Mouse (Mus musculus) kidney, adult 8-10 months (tissue): ENCODE measurements at regions not wholly inside any gene's neighbourhood (a gene's known extent, or its start where the extent isn't known, plus 50 kb on each side); places are given as distances from the start of the nearest gene placed in this dataset.

Experiments
- DNase-seq, 2 experiments: peaks; one replicate each; pipeline ENCODE4 v3.0.0; 2022

DNA sequence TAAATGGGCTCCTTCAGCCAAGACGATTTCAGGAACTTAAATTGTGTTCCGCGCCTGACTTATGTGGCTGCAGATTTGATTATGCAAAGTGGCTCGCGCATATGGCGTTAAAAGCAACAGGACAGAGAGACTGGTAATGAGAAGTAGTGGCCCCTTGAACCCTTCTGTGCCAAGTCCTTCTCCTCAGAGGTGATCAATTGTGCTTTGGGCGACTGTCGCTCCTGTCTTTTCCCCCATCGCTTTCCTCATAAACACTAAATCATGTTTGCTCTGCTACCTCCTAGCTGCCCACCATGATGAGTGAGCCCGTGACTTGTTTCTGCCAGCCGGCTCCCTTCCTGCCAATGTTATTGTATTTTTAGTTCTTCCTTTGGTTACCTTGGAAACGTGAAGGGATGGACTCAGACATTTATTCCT is 360.2 kb downstream of the Matn1 start:
- DNase-seq, result no peak

DNA sequence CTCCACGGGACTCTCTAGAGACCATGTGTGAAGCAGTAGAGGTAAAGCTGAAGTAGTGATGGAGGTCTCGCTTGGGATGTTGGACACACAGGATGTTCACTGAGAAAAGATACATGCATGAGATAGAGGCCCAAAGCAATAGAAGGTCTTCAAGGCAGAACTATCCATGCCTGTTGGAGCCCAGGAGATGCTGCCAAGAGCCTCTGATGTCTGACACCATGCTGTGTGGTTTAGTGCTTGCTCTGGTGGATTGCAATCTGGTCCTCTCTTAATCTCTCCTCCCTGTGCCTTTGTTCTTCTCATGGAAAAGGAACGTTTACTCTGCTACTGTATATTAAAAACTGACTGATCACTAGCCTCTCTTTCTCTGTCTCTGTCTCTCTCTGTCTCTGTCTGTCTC is 370.0 kb downstream of the Matn1 start:
- no peak for DNase-seq

DNA sequence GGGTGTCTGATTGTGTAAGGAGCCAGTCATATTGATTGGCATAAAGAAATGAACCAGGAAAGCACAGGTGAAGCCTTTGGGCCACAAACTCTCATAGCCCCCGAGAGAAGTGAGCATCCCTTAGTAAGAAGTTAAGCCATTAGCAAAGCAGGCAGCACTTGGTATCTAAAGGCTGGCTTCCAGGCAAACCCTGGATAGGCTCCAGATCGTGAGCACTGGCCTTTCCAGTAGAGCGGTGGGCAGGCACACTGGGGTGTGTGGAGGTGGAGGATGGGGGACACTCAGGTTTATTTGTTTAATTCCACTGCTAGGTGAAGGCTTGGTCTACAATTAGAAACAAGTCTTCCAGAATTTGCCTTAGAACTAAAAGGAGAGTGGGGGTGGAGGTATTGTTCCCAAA is 371.9 kb downstream of the Matn1 start:
- DNase-seq, result no peak

DNA sequence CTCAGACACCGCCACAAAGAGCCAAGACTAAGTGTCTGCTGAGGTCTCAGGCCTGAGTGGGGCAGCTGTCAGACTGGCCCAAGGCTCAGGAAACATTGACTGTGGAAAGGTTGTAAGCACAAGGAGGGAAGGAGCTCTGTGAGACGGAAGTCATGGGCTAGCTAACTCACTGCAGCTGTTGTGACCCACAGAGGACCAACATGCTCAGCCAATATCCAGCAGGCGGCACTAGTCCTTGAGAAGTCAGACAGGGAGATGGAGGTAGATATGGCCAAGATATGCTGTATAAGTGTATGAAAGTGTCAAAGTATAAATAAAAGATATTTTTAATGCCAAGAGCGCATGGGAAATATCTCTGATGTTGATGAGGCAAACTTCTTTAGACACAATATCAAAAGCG is 378.1 kb downstream of the Matn1 start:
- no peak for DNase-seq

DNA sequence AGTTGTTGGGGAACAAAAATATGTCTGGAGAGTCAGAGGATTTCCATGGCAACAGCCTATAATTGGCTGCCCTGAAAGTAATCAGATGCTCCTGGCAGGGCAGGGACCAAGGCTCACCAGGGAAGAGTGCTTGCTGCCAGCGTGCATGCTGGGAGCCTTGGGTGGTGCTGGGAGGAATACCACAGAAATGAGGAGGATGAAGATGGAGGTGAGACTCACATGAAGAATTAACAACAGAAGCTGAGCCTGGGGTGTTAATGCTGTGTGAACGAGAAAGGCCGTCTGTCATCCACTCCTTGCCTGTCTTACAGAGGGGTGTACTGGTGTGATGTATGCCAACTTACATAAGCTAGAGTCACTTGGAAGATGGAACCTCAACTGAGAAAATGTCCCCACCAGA is 380.3 kb downstream of the Matn1 start:
- no peak for DNase-seq

DNA sequence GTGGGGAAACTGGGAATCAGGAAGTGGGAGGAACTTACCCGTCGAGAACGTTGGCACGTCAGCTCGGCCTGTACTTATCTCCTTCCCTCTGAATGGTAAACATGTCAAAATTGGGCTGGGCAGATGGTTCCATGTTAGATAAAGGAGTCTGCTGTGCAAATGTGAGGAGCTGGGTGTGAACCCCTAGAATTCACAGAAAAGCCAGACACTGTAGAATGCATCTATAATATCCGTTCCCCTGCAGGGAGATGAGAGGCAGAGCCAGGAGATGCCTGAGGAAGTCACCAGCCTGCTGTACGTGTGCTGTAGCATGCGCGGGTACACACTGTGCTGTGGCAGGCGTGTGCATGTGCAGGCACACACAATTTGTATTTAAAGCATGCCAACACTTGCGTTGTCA is 381.0 kb downstream of the Matn1 start:
- no peak for DNase-seq

DNA sequence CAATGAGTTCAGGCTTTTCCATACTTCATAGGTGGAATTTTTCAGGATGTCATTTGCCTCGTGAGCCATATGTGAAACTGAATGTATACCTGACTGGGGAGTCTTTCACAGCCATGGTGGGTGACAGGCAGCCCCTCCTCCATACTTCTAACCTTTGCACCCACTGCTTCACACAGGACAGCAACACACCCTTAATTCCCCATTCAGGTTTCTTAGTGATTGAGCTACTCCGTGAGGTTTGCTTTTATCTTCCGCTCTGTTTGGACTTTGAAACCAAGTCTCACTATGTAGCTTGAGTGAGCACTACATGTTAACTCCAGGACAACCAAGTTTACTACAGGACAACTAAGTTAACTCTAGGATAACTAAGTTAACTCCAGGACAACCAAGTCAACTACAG is 381.4 kb downstream of the Matn1 start:
- DNase-seq, result no peak

DNA sequence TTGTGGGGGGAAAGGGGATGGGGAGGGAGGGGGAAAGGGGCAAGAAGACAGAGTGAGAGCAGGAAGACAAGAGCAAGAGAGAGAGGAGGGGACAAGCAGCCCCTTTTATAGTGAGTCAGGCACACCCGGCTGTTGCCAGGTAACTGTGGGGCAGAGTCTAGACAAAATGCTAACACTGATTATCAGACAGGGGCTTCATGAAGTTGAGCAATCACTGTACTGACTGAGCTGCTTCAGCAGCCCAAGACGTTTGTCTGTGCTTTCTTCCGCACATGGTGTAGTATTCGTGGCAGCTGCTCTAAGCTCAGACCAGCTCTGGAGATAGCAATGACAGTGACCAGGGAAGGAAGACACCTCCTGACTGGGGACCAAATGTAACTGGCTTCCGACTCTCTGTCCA is 385.2 kb downstream of the Matn1 start:
- DNase-seq, result no peak

DNA sequence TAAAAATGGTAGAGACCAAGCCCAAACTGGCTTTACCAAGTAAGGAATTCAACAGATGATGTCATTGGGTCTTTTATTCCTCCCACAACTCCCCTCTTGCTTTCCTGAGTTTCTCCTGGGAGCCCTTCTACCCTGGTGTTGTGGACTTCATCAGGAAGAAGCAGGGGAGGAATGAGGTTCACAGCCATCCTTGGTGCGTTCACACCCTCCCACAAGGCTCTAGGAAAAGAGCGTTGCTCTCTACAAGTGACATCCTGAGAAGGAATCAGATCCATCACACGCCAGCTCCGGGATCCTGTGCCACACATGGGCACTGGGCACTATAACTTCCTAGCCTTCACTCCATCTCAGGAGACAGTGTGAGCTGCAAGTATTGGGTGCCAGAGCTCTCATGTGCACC is 387.5 kb downstream of the Matn1 start:
- DNase-seq, result no peak

DNA sequence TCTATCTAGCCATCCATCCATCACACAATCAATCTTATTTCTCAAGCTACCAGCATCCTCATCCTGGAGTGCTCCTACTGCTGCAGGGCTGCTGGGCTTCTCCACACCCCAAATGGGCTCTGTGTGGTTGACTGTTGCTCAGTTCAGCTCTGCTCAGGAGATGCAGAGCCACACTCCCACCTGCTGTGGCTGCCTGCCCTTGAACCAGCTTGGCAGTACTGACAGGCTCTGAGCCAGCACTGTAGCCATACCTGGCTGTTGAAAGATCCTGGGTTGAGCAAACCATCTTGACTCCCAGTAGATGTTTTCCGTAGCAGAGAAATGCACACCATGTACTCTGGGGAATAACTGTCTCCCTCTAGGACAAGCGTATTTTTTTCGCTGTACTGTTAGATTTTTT is 392.6 kb downstream of the Matn1 start:
- DNase-seq, result no peak

DNA sequence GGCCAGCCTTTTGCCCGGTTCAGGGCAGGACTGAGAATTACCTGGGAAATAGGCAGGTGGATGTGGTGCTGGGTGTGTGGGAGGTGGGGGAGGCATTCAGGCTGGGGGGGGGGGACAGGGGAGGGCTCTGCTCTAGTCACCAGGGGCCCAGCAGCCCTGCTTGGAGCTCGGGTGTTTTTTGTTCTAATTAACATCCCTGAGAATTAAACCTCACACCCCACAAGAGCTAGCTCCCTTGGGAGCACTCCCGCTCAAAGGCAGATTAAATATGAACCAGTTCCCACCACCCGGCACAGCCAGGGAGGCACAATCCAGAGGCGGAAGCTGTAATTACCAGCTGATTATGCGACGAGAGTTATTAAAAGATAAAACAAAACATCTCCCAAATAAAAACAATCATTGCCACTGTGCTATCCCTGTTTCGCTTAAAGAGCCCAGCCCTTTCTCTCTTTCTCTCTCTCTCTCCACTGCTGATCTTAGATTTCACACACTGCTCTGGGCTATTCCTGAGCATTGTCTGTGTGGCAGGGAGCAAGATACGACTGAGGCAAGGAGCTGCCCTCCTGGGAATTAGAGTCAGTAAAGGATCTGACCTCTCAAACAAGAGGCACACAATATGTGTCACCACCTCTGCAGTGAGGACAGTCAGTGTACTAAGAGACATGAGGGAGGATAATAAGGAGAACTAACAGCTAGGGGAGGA is 397.0 kb downstream of the Matn1 start:
- no peak for DNase-seq

DNA sequence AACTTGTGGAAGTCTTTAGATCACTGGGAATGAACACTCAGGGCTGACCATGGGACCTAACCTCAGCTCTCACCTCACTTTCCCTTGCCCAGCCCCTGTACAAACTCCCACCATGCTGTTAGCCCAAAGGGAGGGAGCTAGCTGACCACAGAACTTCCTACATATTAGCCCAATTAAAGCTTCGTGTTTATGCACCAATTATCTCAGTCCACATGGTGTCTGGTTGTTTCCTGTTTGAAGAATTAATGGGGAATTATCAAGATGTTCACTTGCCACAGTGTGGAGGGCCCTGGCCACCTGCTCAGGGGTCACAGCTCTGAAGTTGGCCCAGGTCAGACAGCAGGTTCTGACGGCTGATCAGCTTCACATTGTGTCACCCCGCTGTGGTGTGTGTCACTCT is 402.5 kb downstream of the Matn1 start:
- DNase-seq, result no peak

DNA sequence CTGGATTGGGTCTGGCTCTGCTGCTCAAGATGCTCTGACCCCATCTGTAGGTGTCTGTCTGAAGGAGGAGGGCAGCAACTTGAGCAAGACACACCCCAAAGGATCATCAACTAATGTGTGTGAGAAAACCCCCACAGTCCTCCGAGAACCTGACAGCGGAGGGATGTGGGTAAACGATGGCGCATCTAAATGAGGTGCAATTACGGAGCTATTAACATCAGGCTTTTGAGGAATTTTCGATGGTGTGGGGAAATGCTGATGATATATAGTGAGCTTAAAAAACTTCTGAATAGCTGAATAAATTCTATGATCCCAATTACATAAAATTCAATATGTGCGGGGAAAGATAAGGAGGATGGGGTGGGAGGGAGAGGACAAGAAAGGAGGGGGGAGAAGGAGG is 406.1 kb downstream of the Matn1 start:
- no peak for DNase-seq

DNA sequence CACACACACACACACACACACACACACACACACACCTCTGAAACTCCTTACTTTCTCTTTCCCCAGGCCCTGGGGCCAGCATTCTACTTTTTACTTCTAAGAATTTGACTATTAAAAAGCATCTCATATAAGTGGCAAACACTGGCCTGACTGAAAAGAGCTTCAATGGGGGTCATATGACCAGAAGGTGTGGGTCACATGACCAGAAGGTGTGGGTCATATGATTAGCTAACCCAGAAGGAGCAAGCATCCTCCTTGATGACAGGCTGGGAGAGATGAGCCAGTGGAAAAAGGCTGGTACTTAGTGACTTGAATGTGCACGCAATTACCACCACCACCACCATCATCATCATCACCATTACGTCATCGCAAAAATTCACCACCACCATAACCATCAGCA is 410.7 kb downstream of the Matn1 start:
- no peak for DNase-seq

DNA sequence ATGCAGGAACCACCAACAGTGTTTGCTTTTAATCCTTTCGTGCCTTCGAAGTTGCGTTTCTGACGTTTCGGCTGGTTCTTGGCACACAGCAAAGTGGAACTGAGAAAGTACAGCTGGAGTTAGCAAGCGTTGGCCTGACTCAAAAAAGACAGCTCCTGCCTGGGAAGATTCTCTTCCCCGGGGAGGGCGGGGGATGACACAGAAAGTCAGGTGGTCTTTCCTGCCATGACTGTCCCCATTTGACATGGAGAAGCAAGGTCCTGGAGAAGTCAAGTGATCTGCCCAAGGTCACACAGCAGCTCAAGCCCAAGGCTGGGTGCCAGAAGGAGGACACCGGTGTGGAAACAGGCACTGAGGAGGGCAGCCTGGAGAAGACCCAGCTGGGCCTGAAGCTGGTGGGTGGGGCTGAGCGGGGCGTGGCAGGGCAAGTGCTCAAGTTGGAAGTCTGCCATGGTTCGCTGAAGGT is 411.4 kb downstream of the Matn1 start:
- DNase-seq, result no peak

DNA sequence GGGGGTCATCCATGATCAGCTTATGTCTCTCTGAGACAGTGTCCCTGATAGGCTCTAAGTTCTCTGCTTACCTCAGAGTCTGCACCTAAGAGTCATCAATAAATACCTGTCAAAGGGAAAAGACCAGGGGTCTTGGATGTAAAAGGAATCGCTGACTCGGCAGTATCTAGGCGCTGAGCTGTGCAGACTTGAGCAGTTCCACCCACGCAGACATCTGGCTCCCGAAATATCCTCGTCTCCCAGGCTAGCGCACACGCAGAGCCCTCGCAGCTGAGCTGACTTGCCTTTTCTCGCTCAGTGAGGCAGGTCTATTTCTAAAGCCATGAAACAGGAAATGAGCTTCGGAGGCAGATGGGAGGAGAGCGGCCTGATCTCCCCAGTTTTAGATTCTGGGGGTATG is 412.1 kb downstream of the Matn1 start:
- no peak for DNase-seq

DNA sequence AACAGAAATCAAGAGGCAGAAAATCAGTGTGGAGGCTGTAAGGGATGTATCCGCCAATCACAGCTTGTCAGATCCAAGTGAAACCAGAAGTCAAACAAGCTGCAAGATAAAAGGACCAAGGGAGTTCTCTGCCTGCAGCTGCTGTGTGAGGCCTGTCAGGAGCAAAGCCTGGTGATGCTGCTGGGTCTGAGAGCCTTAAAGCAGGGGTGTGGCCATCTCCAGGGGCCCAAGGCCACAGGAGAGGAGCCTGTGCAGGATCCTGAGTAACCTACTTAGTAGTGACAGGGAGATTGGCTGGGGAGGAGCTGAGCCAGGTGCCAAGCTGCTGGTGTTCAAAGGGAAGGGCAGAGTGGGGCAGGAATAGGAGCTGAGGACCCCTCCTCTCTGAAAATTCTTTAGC is 418.8 kb downstream of the Matn1 start:
- no peak for DNase-seq

DNA sequence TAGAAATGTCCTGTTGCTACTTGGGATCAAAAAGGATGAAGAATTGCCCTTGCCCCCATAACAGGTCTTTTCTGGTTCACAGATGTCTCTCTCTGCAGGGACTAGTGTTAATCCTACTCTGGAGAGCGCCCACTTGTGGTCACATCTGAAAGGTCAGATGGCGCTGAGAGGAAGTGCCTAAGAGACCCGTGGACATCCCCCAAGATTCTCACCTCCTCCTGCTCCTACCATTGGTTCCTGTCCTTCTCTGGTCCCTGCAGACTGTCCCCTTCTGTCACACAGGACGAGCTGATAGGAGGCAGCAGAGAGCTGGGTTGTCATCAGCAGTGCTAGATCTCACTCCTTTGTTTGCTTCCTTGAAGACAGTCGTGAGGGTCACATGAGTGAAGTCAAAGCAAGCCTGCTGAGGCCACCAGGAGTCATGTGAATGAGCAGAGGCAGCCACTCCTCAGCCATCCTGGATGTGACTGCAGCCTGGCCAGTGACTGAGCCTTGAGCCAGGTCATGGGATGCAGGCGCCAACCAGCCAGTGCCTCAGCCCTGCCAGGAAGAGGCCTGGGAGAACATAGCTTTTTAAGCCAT is 420.6 kb downstream of the Matn1 start:
- peak; percentile 10 to 62 for DNase-seq

DNA sequence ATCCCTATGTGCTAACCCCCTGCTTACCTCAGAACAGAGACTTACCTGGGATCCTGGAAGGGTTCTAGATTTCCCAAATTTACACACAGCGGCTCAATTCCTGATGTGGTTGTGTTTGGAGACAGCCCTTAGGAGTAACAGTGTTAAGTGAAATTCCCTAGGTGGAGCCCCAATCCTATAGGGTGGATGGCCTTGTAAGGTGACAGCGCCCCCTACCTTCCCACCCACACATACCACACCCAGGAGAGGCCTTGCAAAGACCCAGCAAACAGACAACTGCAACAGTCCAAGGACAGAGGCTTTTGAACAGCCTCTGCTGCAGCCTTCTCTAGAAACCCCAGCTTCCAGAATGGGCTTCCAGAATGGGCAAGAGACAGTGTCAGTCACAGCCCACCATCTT is 421.8 kb downstream of the Matn1 start:
- DNase-seq, result no peak

DNA sequence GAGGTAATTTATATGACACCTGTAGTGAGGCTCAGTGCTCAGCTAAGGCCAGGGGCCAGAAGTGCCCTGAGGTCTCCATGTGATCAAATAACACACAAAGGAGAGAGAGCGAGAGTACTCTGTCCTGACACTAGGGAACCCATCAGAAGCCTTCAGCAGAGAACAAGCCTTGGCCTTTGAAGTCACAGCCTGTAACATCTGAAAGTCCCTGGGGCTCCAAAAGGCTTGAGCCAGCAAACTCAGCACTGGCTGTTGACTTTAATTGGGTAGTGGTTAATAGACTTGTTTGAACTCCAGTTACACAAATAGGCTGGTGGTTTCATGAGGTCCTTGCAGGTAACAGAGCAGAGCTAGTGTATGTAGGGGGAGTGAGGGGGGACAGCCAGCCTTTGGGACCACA is 422.5 kb downstream of the Matn1 start:
- no peak for DNase-seq

DNA sequence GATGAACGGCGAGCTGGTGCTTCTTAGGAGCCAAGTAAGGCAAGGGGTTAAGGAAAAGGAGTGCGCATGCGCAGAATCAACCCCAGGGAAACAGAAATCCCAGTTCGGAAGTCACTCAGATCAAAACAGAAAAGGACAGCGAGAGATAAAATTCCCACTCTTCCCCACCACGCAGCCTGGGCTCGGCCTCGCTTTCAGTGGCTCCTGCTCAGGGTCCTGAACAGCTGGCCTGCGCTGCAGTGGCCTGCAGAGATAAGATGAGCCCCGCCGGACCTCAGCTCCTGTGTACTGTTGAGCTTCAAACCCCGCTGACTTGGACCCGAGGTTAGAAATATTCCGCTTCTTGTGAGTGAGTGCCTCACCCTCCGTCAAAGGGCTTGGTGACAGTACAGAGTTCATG is 428.3 kb downstream of the Matn1 start:
- DNase-seq, result no peak

DNA sequence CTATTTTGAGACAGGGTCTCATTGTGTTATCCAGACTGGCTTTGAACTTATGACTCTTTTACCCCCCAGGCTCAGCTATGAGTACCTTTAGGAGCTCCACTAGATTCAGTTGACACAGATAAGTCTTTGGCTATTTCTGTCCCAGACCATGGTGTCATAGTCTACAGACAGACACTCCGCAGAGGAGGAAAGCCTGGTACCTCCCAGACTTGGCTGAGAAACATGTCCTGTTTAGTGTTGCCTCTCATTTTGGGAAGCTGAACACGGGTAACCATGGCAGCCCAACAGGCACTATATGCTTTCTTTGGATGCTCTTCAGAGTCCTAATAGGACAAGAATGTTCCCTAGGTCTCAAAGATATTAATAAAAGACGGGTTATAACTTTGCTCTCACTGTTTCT is 429.0 kb downstream of the Matn1 start:
- DNase-seq, result no peak

DNA sequence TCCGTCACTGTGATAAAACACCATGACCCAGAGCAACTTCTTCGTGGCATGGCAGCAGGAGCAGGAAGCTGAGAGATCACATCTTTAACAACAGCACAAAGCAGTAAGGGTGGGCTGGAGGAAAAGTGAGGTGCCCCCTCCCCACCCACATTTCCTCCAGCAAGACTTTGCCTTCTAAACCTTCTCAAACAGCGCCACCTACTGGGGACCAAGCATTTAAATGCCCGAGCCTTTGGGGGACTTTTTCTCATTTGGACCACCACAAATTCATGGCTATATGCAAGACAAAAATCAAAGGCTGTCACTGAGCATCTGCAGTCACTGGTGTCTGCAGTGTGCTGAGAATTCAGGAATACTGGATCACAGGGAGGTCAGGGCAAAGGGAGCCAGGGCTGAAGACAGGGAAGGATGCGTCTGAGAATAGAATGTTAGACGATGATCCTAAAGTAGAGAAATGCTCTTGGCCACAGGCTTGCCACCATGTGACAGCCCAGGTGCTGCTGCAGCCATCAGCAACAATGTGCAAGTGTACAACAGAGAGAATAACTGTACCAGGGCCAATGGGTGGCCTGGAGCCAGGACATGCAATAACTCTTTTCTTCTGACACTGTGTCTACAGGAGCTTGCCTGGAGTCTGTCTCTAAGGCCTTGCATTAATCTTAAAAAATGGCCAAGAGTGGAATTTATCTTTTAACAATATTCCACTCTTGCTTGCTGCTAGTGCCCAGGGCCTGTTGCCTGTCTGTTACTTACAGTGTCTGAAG is 430.5 kb downstream of the Matn1 start:
- DNase-seq, result no peak

DNA sequence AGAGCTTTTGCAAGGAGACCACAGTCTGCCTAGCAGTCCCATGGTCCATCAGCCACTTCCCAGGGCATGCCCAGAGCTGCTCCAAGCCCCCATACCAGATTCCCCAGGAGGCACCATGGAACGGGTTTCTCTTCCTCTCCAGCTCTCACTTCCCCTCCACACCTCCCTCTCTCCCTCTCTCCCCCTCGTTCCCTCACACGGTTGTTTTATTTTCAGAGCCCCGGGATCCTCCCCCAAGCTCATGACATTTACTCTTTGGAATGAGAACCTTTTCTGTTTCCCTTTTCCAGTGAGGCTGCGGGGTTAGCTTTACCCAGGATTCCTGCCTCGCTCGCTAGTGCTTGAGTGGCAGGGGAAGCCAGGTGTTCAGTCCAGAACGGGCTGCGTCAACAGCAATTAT is 436.9 kb downstream of the Matn1 start:
- DNase-seq, result no peak
